Mouse (Mus musculus): Measurements from ENCODE around the gene Homer2. TPM values are rescaled to one million over a fixed set of nuclear protein-coding genes. Genes with fewer than 3 reads are reported as not detected.

Gene Homer2
- total and polyA plus RNA-seq, 2 experiments from 2014 or later: 30.3 to 44.4 TPM

- Histone ChIP-seq H3K4me1 (ENCODE audit: insufficient read depth, low read length) (no peaks in the 10 kb centered on the region), H3K9me3 (ENCODE audit: low read length) (no peaks in the 10 kb centered on the region), H3K9ac (replicated peaks; ENCODE audit: low read length) (no peak overlapping the region), H3K4me3 (ENCODE audit: low read length) (no peak overlapping the region), H3K27me3 (ENCODE audit: insufficient read depth, low read length) (no peaks in the 10 kb centered on the region), H3K4me2 (ENCODE audit: low read depth, low read length) (no peak overlapping the region), H3K36me3 (ENCODE audit: insufficient read depth, low read length) (peaks cover 32% of the 10 kb centered on the region), H3K27ac (0 out of 2 replicates have a peak overlapping the region, but pooled peaks have one; percentile 26)
- no peak for ATAC-seq
- 61% methylated on average over 8 of the region's 8 CpGs for WGBS
- TF ChIP-seq CTCF (IDR thresholded peaks at IDR 0.05; ENCODE audit: low read depth): no peak
- DNase-seq (ENCODE audit: low spot score): no peak
These were observed 107.7 kb downstream of the Homer2 start for GRCm38 (mm10) chr7:81599379-81600280.

GRCm38 (mm10) chr7:81597660-81598059, 109.7 kb downstream of the Homer2 start:
- H3K4me2 ChIP-seq (ENCODE audit: low read depth, low read length): no peak overlapping the region
- H3K9me3 ChIP-seq (ENCODE audit: low read length): no peaks in the 10 kb centered on the region
- H3K9ac ChIP-seq (replicated peaks; ENCODE audit: low read length): no peak overlapping the region
- 96% methylated on average over 1 of the region's 1 CpGs for WGBS
- peaks cover 49% of the 10 kb centered on the region for H3K36me3 ChIP-seq (ENCODE audit: insufficient read depth, low read length)
- no peak overlapping the region for H3K27ac ChIP-seq
- DNase-seq (ENCODE audit: low spot score): no peak
- ATAC-seq: peak; percentile 39; the same call in 1 of the 2 replicates
- H3K27me3 ChIP-seq (ENCODE audit: insufficient read depth, low read length): no peaks in the 10 kb centered on the region
- H3K4me1 ChIP-seq (ENCODE audit: insufficient read depth, low read length): no peaks in the 10 kb centered on the region
- no peak for TF ChIP-seq CTCF (IDR thresholded peaks at IDR 0.05; ENCODE audit: low read depth)
- no peak overlapping the region for H3K4me3 ChIP-seq (ENCODE audit: low read length)

GRCm38 (mm10) chr7:81596086-81596485, 111.2 kb downstream of the Homer2 start:
- ATAC-seq (no peak), DNase-seq (ENCODE audit: low spot score) (no peak)
- WGBS: 85% methylated on average over 6 of the region's 6 CpGs
- Histone ChIP-seq H3K4me3 (ENCODE audit: low read length) (no peak overlapping the region), H3K27me3 (ENCODE audit: insufficient read depth, low read length) (no peaks in the 10 kb centered on the region), H3K4me2 (ENCODE audit: low read depth, low read length) (no peak overlapping the region), H3K9me3 (ENCODE audit: low read length) (no peaks in the 10 kb centered on the region), H3K9ac (replicated peaks; ENCODE audit: low read length) (no peak overlapping the region), H3K27ac (no peak overlapping the region), H3K36me3 (ENCODE audit: insufficient read depth, low read length) (peaks cover 65% of the 10 kb centered on the region), H3K4me1 (ENCODE audit: insufficient read depth, low read length) (no peaks in the 10 kb centered on the region)
- no peak for TF ChIP-seq CTCF (IDR thresholded peaks at IDR 0.05; ENCODE audit: low read depth)

- Histone ChIP-seq H3K36me3 (ENCODE audit: insufficient read depth, low read length) (peaks cover 71% of the 10 kb centered on the region), H3K4me2 (ENCODE audit: low read depth, low read length) (no peak overlapping the region), H3K4me3 (ENCODE audit: low read length) (no peak overlapping the region), H3K27me3 (ENCODE audit: insufficient read depth, low read length) (no peaks in the 10 kb centered on the region), H3K9ac (replicated peaks; ENCODE audit: low read length) (no peak overlapping the region), H3K9me3 (ENCODE audit: low read length) (no peaks in the 10 kb centered on the region), H3K4me1 (ENCODE audit: insufficient read depth, low read length) (no peaks in the 10 kb centered on the region), H3K27ac (no peak overlapping the region)
- no peak for TF ChIP-seq CTCF (IDR thresholded peaks at IDR 0.05; ENCODE audit: low read depth)
- DNase-seq (ENCODE audit: low spot score) (no peak), ATAC-seq (no peak)
- WGBS: 82% methylated on average over 5 of the region's 5 CpGs
These were observed 112.3 kb downstream of the Homer2 start for GRCm38 (mm10) chr7:81595056-81595455.

- no peak overlapping the region for H3K4me2 ChIP-seq (ENCODE audit: low read depth, low read length)
- DNase-seq (ENCODE audit: low spot score) (no peak), ATAC-seq (no peak)
- TF ChIP-seq CTCF (IDR thresholded peaks at IDR 0.05; ENCODE audit: low read depth): no peak
- H3K27ac ChIP-seq: no peak overlapping the region
- H3K4me1 ChIP-seq (ENCODE audit: insufficient read depth, low read length): no peaks in the 10 kb centered on the region
- 97% methylated on average over 8 of the region's 8 CpGs for WGBS
- H3K36me3 ChIP-seq (ENCODE audit: insufficient read depth, low read length): peaks cover 71% of the 10 kb centered on the region
- no peaks in the 10 kb centered on the region for H3K27me3 ChIP-seq (ENCODE audit: insufficient read depth, low read length)
- H3K9me3 ChIP-seq (ENCODE audit: low read length): no peaks in the 10 kb centered on the region
- H3K4me3 ChIP-seq (ENCODE audit: low read length): no peak overlapping the region
- H3K9ac ChIP-seq (replicated peaks; ENCODE audit: low read length): no peak overlapping the region
These were observed 113.9 kb downstream of the Homer2 start for GRCm38 (mm10) chr7:81593387-81593786.

GRCm38 (mm10) chr7:81592686-81593085, 114.6 kb downstream of the Homer2 start:
- H3K36me3 ChIP-seq (ENCODE audit: insufficient read depth, low read length): peaks cover 66% of the 10 kb centered on the region
- H3K27me3 ChIP-seq (ENCODE audit: insufficient read depth, low read length): no peaks in the 10 kb centered on the region
- no peak for TF ChIP-seq CTCF (IDR thresholded peaks at IDR 0.05; ENCODE audit: low read depth)
- H3K27ac ChIP-seq: no peak overlapping the region
- WGBS: 90% methylated on average over 9 of the region's 9 CpGs
- no peak overlapping the region for H3K4me2 ChIP-seq (ENCODE audit: low read depth, low read length)
- H3K9ac ChIP-seq (replicated peaks; ENCODE audit: low read length): no peak overlapping the region
- DNase-seq (ENCODE audit: low spot score) (no peak), ATAC-seq (no peak)
- no peaks in the 10 kb centered on the region for H3K4me1 ChIP-seq (ENCODE audit: insufficient read depth, low read length)
- no peaks in the 10 kb centered on the region for H3K9me3 ChIP-seq (ENCODE audit: low read length)
- no peak overlapping the region for H3K4me3 ChIP-seq (ENCODE audit: low read length)

GRCm38 (mm10) chr7:81587238-81587637, 120.1 kb downstream of the Homer2 start:
- DNase-seq (ENCODE audit: low spot score) (no peak), ATAC-seq (no peak)
- H3K4me2 ChIP-seq (ENCODE audit: low read depth, low read length): no peak overlapping the region
- H3K9ac ChIP-seq (replicated peaks; ENCODE audit: low read length): no peak overlapping the region
- TF ChIP-seq CTCF (IDR thresholded peaks at IDR 0.05; ENCODE audit: low read depth): no peak
- H3K27ac ChIP-seq: no peak overlapping the region
- no peaks in the 10 kb centered on the region for H3K27me3 ChIP-seq (ENCODE audit: insufficient read depth, low read length)
- H3K4me1 ChIP-seq (ENCODE audit: insufficient read depth, low read length): no peaks in the 10 kb centered on the region
- peaks cover 43% of the 10 kb centered on the region for H3K36me3 ChIP-seq (ENCODE audit: insufficient read depth, low read length)
- no peaks in the 10 kb centered on the region for H3K9me3 ChIP-seq (ENCODE audit: low read length)
- 90% methylated on average over 4 of the region's 4 CpGs for WGBS
- no peak overlapping the region for H3K4me3 ChIP-seq (ENCODE audit: low read length)
